Mouse (Mus musculus) intestine, embryonic 14.5 days (tissue): ENCODE data around the gene Cd247. TPM values are rescaled to one million over a fixed set of nuclear protein-coding genes. Genes with fewer than 3 reads are reported as not detected.
A peak's percentile ranks its signal among the peaks of the same experiment; 100 is the strongest.
"Not testable (repeated sequence)": the region's sequence is repeated elsewhere in the genome, so short reads cannot be mapped to it uniquely, and the experiment has no call there.

ENCODE experiments used
- ATAC-seq: fragments of 200-750 bp; cut with Nextera tagmentation; replicated peaks from 2 replicates; pipeline ENCODE4 v1.8.0; 2017; ENCODE audit warnings: low read depth, moderate number of reproducible peaks, moderate TSS enrichment, moderate library complexity; ENCODE audit not compliant: low FRiP score, low TSS enrichment
- DNase-seq: peaks from one replicate; pipeline ENCODE4 v3.0.0-alpha.2; 2018; ENCODE audit warnings: low spot score
- H3K27ac ChIP-seq: fragments of 300-500 bp; sonication (generic); 2 replicates; pipeline ENCODE4 v1.5.1; 2014; ENCODE audit warnings: low read depth, mild to moderate bottlenecking, control low read depth
- H3K27me3 ChIP-seq: fragments of 300-500 bp; sonication (generic); replicated peaks from 2 replicates; pipeline ENCODE4 v1.6.1; 2014; ENCODE audit warnings: low read length, control low read depth; ENCODE audit not compliant: control insufficient read depth, insufficient read depth
- H3K36me3 ChIP-seq: fragments of 300-500 bp; sonication (generic); 2 replicates; pipeline ENCODE4 v1.6.1; 2014; ENCODE audit warnings: low read length, control low read depth; ENCODE audit not compliant: control insufficient read depth, insufficient read depth
- H3K4me1 ChIP-seq: fragments of 300-500 bp; sonication (generic); replicated peaks from 2 replicates; pipeline ENCODE4 v1.6.1; 2014; ENCODE audit warnings: low read length, control low read depth, mixed read lengths; ENCODE audit not compliant: control insufficient read depth, insufficient read depth
- H3K4me2 ChIP-seq: fragments of 300-500 bp; sonication (generic); 2 replicates; pipeline ENCODE4 v1.6.1; 2014; ENCODE audit warnings: low read length
- H3K4me3 ChIP-seq: fragments of 300-500 bp; sonication (generic); 2 replicates; pipeline ENCODE4 v1.5.1; 2014; ENCODE audit warnings: low read depth, low read length, control low read depth, mixed read lengths
- H3K9ac ChIP-seq: fragments of 300-500 bp; sonication (generic); 2 replicates; pipeline ENCODE4 v1.6.1; 2014; ENCODE audit warnings: mild to moderate bottlenecking, low read length
- H3K9me3 ChIP-seq: fragments of 300-500 bp; sonication (generic); 2 replicates; pipeline ENCODE4 v1.6.1; 2016; ENCODE audit warnings: low read length, control low read depth; ENCODE audit not compliant: control insufficient read depth
- WGBS: fragments of 180-500 bp; shearing (Covaris S2); extraction: QIAGEN DNeasy Blood & Tissue Kit; methylation state at CpG from one replicate; pipeline ENCODE4 v1.1.7; 2014; 5-methylcytosine and 5-hydroxymethylcytosine counted together
- polyA plus RNA-seq: library from polyadenylated mRNA; unstranded; fragments of >200 nt; fragmentation: Nextera tagmentation; extraction: Ambion mirVana; gene quantifications from 2 replicates; pipeline ENCODE4 v1.2.1, GENCODE M21; 2014

The Cd247 gene
- polyA plus RNA-seq, 1 experiment from 2014 or later, result 0.81 TPM

DNA sequence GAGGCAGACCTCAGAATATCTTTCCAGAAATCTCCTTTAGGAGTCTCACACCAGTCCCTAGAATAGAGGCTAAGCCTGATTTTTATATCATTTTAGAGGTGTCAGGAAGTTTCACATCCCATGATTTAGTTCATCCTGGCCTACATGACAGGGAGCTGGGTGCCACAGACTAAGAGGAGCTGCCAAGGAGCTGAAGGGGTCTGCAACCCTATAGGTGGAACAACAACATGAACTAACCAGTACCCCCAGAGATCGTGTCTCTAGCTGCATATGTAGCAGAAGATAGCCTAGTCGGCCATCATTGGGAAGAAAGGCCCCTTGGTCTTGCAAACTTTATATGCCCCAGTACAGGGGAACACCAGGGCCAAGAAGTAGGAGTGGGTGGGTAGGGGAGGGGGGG lies 26.0 kb upstream of the Cd247 start:
- 83% methylated on average over 2 of the region's 2 CpGs for WGBS
- H3K9ac ChIP-seq, H3K36me3 ChIP-seq, H3K9me3 ChIP-seq, DNase-seq, ATAC-seq, H3K27ac ChIP-seq, H3K4me2 ChIP-seq, H3K4me3 ChIP-seq, H3K27me3 ChIP-seq: not testable (repeated sequence)
- peaks cover 11% of the 10 kb centered on the region for H3K4me1 ChIP-seq

DNA sequence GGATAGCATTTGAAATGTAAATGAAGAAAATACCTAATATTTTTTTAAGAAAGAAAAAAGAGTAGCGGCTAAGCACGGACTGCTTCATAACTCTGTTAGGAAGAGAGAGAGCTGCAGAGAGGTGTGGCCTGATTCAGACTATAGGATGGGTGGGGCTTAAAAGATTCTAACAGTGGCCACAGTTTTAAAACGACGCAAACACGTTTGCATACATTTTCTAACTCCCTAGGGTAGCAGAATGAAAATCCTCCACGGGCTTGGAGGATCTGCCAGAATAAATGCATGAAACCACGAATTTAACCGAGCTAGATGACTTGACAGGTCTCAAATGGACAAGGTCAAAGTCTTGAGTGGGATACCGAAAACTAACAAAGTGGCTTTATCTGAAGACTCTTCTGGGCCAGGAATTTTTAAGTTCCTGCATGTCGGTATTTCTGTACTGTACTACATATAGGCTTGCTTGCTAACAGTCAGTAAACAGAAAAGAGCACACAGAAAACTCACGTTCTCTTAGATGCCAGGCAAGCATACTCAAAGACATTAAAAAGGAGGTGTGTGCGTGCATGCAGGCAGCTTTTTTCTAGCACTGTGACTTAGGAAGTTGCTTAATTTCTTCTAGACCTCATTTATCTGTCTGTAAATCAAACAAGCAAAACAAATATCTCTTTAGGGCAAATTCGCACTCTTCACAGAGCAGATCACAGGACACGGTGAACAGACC lies 25.4 kb upstream of the Cd247 start:
- Histone ChIP-seq H3K27ac (no peak overlapping the region), H3K36me3 (no peaks in the 10 kb centered on the region), H3K27me3 (no peaks in the 10 kb centered on the region), H3K4me2 (peak overlapping the region; percentile 76), H3K4me3 (peak overlapping the region; percentile 83), H3K9ac (no peak overlapping the region; the same call in 1 of the 2 replicates), H3K9me3 (no peaks in the 10 kb centered on the region), H3K4me1 (peaks cover 11% of the 10 kb centered on the region)
- DNase-seq (no peak), ATAC-seq (peak; percentile 44; the same call in 1 of the 2 replicates)
- WGBS, result 26% methylated on average over 14 of the region's 14 CpGs

GRCm38 (mm10) chr1:165763635-165764372 lies 24.7 kb upstream of the Cd247 start, which contains the start of gene Creg1:
Creg1 (plus strand) TSS chr1:165763746.
- Histone ChIP-seq H3K27me3 (no peaks in the 10 kb centered on the region), H3K27ac (peak within 1 kb of the TSS; percentile 55; the same call in 1 of the 2 replicates), H3K4me1 (peaks cover 11% of the 10 kb centered on the region), H3K36me3 (no peaks in the 10 kb centered on the region), H3K4me3 (peak within 1 kb of the TSS; percentile 83), H3K9me3 (no peaks in the 10 kb centered on the region), H3K9ac (peak within 1 kb of the TSS; percentile 66), H3K4me2 (peak within 1 kb of the TSS; percentile 76)
- ATAC-seq (peak; percentile 97), DNase-seq (peak; percentile 91)
- WGBS, result under 1% methylated on average over 57 of the region's 57 CpGs

DNA sequence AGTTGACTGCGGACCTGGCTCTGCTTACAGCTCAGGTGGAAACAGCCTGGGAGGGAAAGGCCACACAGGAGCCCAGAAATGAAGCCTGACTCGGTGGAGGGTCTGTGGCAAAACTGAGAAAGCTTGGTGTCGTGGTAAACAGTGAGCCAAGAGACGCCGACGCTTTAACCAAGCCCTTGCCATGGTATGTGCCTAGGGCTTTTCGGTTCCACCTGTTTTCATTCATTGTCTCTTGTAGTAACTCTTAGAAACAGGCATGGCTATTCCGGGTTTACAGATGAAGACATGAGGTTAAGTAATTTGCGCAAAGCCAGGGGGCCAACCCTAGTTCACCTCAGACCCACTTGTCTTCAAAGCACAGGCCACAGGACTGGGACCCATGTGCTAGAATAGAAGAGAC lies 23.9 kb upstream of the Cd247 start:
- no peak overlapping the region for H3K27ac ChIP-seq
- H3K27me3 ChIP-seq, result no peaks in the 10 kb centered on the region
- peak overlapping the region; percentile 83 for H3K4me3 ChIP-seq
- H3K36me3 ChIP-seq, result no peaks in the 10 kb centered on the region
- H3K4me2 ChIP-seq, result peak overlapping the region; percentile 76
- peaks cover 11% of the 10 kb centered on the region for H3K4me1 ChIP-seq
- H3K9ac ChIP-seq, result no peak overlapping the region
- no peaks in the 10 kb centered on the region for H3K9me3 ChIP-seq
- DNase-seq (no peak), ATAC-seq (no peak)
- 54% methylated on average over 9 of the region's 9 CpGs for WGBS

- no peaks in the 10 kb centered on the region for H3K27me3 ChIP-seq
- ATAC-seq, result no peak
- no peak overlapping the region for H3K4me3 ChIP-seq
- no peak overlapping the region for H3K9ac ChIP-seq
- H3K36me3 ChIP-seq, result 0 out of 2 replicates have a peak, but pooled peaks cover 4% of the 10 kb centered on the region
- peaks cover 11% of the 10 kb centered on the region for H3K4me1 ChIP-seq
- H3K27ac ChIP-seq, result no peak overlapping the region
- WGBS, result 83% methylated on average over 11 of the region's 11 CpGs
- DNase-seq, result peak; percentile 41
- no peak overlapping the region for H3K4me2 ChIP-seq
- no peaks in the 10 kb centered on the region for H3K9me3 ChIP-seq
Observed at GRCm38 (mm10) chr1:165765041-165765440, 23.4 kb upstream of the Cd247 start.

DNA sequence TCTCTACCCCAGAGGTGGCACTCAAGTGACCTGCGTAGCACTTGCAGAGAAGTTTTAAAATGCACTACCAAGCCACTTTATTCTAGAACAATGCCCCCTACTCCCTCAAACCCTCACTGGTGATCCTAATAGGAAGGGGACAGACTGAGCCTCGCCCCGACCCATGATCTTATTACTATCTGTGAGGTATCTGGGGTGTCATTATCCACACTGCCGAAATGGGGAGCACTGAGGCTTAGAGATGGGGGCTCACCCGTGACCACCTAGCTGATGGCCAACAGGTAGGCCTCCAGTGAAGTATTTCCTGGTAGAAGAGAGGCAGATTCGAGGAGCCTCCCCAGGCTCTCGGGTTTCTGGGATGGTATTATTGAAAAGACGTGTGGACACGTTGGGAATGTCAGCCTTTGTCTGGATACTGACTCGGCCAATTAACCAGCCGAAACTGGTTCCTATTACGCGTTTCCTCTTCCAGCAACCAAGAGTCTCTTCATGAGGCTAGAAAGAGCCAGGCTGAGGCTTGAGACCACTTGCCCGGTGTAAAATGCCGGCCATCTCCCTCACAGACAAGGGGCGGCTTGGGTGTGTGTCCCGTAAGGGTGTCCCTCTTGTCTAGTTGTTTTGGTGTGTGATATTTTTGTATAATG lies 22.7 kb upstream of the Cd247 start:
- ATAC-seq, result no peak
- no peak overlapping the region for H3K4me2 ChIP-seq

DNA sequence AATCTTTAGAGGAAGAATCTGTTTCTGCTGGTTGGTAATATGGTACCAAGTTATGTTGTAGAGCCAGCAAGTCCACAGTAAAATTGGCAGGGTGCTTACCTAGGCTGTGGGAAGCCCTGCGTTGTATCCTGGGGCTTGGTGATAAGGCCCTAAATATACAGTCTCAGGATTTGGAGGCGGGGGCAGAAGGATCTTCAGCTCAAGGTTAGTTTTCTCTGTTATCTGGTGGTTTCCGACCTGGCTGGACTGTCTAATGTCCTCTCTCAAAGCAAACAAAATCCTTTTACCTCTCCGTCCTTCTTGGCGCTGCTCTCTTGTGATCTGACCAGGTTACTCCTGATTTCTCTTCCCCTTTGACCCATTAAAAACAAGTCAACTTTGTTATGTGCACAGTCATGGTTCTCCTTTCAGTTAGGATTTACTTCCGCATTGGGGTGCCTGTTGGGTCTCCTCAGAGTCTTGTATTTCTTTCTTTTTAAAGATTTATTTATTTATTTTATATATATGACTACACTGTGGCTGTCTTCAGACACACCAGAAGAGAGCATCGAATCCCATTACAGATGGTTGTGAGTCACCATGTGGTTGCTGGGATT lies 22.1 kb upstream of the Cd247 start:
- Histone ChIP-seq H3K4me1 (peaks cover 12% of the 10 kb centered on the region), H3K27ac (no peak overlapping the region), H3K9ac (no peak overlapping the region), H3K9me3 (no peaks in the 10 kb centered on the region), H3K4me3 (no peak overlapping the region), H3K36me3 (peaks cover 16% of the 10 kb centered on the region), H3K27me3 (no peaks in the 10 kb centered on the region), H3K4me2 (no peak overlapping the region)
- DNase-seq (peak; percentile 41), ATAC-seq (no peak)
- 85% methylated on average over 7 of the region's 7 CpGs for WGBS

More for the DNA sequence above, 22.7 kb upstream of the Cd247 start:
- H3K27me3 ChIP-seq, result no peaks in the 10 kb centered on the region
- H3K9ac ChIP-seq, result no peak overlapping the region
- 88% methylated on average over 17 of the region's 17 CpGs for WGBS
- no peak overlapping the region for H3K4me3 ChIP-seq
- H3K4me1 ChIP-seq, result peaks cover 11% of the 10 kb centered on the region
- H3K36me3 ChIP-seq, result peaks cover 12% of the 10 kb centered on the region
- H3K27ac ChIP-seq, result no peak overlapping the region
- DNase-seq, result peak; percentile 40
- H3K9me3 ChIP-seq, result no peaks in the 10 kb centered on the region

GRCm38 (mm10) chr1:165768894-165769512 lies 19.5 kb upstream of the Cd247 start:
- no peak for ATAC-seq
- Histone ChIP-seq H3K27me3 (no peaks in the 10 kb centered on the region), H3K36me3 (peaks cover 20% of the 10 kb centered on the region), H3K4me1 (peaks cover 9% of the 10 kb centered on the region), H3K9me3 (no peaks in the 10 kb centered on the region), H3K27ac (no peak overlapping the region), H3K4me2 (no peak overlapping the region), H3K4me3 (no peak overlapping the region), H3K9ac (no peak overlapping the region)
- DNase-seq, result no peak
- WGBS, result 84% methylated on average over 9 of the region's 9 CpGs
